Mouse (Mus musculus): ENCODE measurements around the gene Kng1. TPM values are rescaled to one million over a fixed set of nuclear protein-coding genes. Genes with fewer than 3 reads are reported as not detected.
"Not testable (repeated sequence)": the region's sequence is repeated elsewhere in the genome, so short reads cannot be mapped to it uniquely, and the experiment has no call there.

Gene Kng1
- total RNA-seq, 2 experiments from 2014 or later: 0.11 TPM; not detected in 1

- ATAC-seq (ENCODE audit: poor library complexity, severe bottlenecking): no peak
These were observed 35.8 kb downstream of the Kng1 start for GRCm38 (mm10) chr16:23093321-23093953.

GRCm38 (mm10) chr16:23094136-23094535, 36.5 kb downstream of the Kng1 start:
- ATAC-seq (ENCODE audit: poor library complexity, severe bottlenecking): no peak

- not testable (repeated sequence) for ATAC-seq (ENCODE audit: poor library complexity, severe bottlenecking)
These were observed 37.9 kb downstream of the Kng1 start for GRCm38 (mm10) chr16:23095581-23095980.

DNA sequence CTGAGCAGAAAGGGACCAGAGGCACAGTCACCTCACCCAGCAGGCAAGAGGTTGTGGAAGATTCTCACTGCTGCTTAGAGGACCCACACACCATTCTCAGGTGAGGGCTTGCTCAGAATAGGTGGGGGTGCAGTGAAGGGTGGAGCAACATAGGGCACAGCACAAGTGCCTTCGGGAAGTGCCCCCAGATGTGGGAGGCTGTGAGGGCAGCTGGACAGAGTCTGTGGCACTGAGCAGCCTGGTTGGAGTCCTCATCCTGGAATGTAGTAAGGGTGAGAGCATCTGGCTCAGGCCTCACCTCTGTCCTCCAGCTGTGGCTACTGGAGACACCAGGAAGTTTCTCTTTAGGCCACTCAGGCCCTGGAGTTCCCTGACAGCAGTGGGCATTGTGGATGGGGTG, 39.2 kb downstream of the Kng1 start:
- 0 out of 2 replicates have a peak, but pooled peaks have one; percentile 12 for ATAC-seq (ENCODE audit: poor library complexity, severe bottlenecking)

GRCm38 (mm10) chr16:23097290-23098104, 39.8 kb downstream of the Kng1 start:
- ATAC-seq (ENCODE audit: poor library complexity, severe bottlenecking): peak; percentile 38; the same call in 1 of the 2 replicates

GRCm38 (mm10) chr16:23098105-23098452, 40.4 kb downstream of the Kng1 start:
- not testable (repeated sequence) for ATAC-seq (ENCODE audit: poor library complexity, severe bottlenecking)

DNA sequence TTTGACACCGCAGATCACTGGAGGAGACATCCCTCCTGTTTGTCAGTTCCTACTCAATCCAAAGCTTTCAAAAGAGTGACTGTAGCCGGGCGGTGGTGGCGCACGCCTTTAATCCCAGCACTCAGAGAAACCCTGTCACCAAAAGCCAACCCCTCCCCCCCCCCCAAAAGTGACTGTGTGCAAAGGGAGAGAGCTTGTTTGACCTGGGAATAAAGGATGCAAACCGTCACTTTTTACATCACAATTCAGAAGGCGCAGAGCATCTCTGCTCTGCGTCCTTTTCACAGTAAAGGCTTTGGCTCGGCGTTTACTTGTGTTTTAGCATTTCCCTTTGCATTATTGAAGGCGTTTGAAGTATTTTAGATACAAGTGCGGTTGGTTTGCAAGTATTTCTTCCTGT, 42.0 kb downstream of the Kng1 start:
- no peak for ATAC-seq (ENCODE audit: poor library complexity, severe bottlenecking)

GRCm38 (mm10) chr16:23100099-23100575, 42.5 kb downstream of the Kng1 start:
- no peak for ATAC-seq (ENCODE audit: poor library complexity, severe bottlenecking)

DNA sequence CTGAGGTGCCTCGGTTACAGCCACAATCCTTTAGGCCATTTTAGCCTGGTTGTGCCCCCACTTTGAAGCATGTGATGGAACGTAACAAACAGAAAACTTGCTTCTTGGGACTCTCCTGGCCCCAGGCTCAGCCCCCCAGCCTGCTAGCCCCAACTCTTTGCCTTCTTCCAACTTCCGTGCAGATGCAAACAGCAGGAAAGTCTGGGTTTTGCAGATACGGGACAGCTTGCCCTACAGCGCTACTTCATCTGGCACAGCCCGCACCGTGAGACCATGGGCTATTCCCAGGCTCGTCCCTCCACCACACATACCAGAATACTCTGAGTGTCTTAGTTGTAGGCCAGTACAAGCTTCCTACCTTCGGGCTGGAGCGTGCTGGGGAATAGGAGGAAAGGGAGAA, 42.9 kb downstream of the Kng1 start:
- ATAC-seq (ENCODE audit: poor library complexity, severe bottlenecking): no peak

GRCm38 (mm10) chr16:23102340-23103037, 44.8 kb downstream of the Kng1 start:
- ATAC-seq (ENCODE audit: poor library complexity, severe bottlenecking): no peak

GRCm38 (mm10) chr16:23103038-23103745, 45.5 kb downstream of the Kng1 start:
- ATAC-seq (ENCODE audit: poor library complexity, severe bottlenecking): no peak

DNA sequence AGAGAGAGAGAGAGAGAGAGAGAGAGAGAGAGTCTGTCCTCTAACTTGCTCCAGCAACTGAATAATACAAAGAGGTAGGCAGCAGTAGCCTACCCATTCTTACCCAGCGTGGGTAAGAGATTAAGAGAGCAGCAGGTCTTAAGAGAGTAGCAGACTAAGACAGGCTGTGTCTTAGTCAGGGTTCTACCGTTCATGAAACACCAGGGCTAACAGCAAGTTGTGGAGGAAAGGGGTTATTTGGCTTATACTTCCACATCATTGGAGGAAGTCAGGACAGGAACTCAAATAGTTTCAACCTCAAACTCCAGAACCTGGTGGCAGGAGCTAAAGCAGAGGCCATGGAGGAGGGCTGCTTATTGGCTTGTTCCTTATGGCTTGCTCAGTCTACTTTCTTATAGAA, 46.2 kb downstream of the Kng1 start:
- ATAC-seq (ENCODE audit: poor library complexity, severe bottlenecking): peak; percentile 7; the same call in 1 of the 2 replicates

GRCm38 (mm10) chr16:23106121-23106520, 48.5 kb downstream of the Kng1 start:
- peak; percentile 17 for ATAC-seq (ENCODE audit: poor library complexity, severe bottlenecking)

DNA sequence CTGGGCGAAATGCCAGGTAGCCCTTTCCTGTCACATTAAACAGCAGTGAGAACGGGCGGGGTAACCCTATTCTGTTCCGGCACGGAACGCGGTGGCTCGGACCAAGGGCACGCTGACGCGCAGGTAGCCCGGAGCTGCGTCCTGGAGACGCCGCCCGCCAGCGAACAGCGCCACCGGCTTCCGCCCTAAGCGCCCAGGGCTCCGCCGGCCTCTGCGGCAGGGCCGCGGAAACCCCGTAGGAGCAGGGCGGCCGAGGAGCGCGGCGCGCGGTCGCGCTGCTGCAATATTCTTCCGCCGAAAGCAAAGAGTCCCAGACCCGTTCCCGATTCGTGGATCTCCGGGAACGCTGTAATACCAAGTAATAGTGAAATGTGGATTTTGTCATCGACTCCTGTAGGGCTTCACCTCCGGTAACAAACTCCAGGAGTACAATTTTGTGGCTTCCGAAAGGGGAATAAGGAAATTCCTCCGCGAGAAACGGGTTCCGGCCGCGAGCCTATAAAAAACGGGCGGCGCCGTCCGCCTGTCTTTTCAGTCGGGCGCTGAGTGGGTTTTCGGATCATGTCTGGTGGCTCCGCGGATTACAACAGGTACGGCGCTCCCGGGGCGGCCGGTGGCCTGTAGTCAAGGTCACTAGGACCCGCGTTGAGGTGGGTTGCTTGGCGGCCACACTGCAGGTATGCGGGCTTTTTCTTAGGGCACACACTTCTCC, 49.7 kb downstream of the Kng1 start, which contains the start of gene Eif4a2:
Eif4a2 (plus strand) TSS at position 214 of the 712 bp plus-strand sequence.
- peak; percentile 79 for ATAC-seq (ENCODE audit: poor library complexity, severe bottlenecking)

DNA sequence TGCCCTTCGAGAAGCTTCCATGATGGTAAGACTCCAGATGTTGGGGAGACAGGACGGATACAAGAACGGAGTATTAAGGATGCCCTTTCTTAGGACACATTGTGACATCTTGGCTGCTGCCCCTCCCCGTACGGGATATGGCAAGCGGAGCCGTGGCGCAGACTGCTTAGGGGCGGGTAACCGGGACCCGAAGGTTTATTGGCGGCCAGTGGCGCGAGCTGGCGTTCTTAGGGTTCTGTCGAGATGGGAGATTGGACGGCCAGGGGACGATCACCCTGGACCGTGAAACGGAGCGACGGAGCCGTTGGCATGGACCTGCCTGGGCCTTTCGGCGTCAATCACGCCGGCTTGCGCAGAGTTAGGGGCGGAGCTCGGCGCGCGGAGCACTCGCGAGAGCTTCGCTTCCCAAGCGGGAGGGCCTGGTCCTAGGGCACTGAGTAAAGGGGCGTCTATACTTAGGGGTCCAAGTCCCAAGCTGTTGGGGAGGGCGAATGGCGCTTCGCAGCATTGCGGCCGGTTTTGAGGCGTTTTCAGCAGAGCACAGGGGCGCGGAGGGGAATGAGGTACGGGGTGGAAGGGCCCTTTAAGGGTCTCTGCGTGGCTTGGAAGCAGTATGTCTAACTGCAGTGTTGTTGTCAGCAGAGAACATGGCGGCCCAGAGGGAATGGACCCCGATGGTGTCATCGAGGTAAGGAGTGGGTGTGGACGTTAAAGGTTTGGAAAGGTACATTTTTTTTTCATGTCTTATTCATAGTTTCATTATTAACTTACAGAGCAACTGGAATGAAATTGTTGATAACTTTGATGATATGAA, 50.5 kb downstream of the Kng1 start:
- peak; percentile 63 for ATAC-seq (ENCODE audit: poor library complexity, severe bottlenecking)

GRCm38 (mm10) chr16:23108943-23109342, 51.3 kb downstream of the Kng1 start:
- no peak for ATAC-seq (ENCODE audit: poor library complexity, severe bottlenecking)

DNA sequence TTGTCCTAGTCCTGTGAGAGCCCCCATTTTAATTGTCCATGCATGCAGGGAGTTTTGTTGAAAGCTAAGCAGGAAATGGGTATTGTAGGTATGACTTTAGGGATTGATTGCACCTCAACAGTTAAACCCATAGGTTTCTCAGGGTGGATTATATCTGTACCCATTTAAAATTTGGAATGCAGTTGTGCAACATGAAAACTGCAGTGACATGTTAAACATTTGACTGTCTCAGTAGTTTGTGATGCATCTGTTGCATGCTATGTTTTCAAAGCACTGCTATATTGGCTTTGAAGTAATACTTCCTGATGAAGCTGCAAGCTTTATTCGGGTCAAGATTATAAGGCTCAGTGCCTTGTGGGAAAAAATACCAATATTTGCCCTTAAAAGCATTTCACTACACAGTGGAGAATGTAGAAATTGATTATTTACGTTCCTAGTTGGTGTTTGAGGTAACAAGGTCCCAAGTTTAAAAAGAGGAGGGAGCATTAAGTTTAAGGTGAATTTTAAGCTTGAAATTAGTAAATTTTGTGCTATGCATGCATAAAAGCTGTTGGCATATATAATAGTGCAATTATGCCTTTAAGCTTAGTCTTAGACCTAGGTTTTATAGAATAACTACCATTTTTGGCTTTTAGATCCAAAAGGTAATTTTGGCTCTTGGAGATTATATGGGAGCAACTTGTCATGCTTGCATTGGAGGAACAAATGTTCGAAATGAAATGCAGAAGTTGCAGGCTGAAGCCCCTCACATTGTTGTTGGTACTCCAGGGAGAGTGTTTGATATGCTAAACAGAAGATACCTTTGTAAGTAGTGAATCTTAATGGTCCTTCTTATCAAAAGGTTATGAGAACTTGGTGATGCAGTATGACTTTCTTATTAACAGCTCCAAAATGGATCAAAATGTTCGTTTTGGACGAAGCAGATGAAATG, 52.0 kb downstream of the Kng1 start:
- no peak for ATAC-seq (ENCODE audit: poor library complexity, severe bottlenecking)

- ATAC-seq (ENCODE audit: poor library complexity, severe bottlenecking): no peak
These were observed 54.7 kb downstream of the Kng1 start for GRCm38 (mm10) chr16:23112348-23112747.

Data from megakaryocyte, adult 5-6 weeks (primary cell).